Mouse (Mus musculus) MEL-GATA-1-ER (cell line): Measurements from ENCODE around the gene Hic2.
A peak's percentile ranks its signal among the peaks of the same experiment; 100 is the strongest.

ENCODE experiments used
- DNase-seq: peaks from one replicate; pipeline ENCODE4 v3.0.0-alpha.2; 2012; ENCODE audit warnings: low read depth; ENCODE audit errors: extremely low read depth

Gene Hic2

GRCm38 (mm10) chr16:17233702-17234498 lies 528 bp downstream of the Hic2 start:
- DNase-seq, result no peak

- no peak for DNase-seq
Observed at GRCm38 (mm10) chr16:17234499-17234895, 1.1 kb downstream of the Hic2 start.

- DNase-seq, result no peak
Observed at GRCm38 (mm10) chr16:17234916-17235665, 1.7 kb downstream of the Hic2 start.

- DNase-seq, result peak; percentile 67
Observed at GRCm38 (mm10) chr16:17237634-17238033, 4.3 kb downstream of the Hic2 start.

GRCm38 (mm10) chr16:17239409-17239808 lies 6.0 kb downstream of the Hic2 start:
- no peak for DNase-seq

GRCm38 (mm10) chr16:17243731-17244130 lies 10.4 kb downstream of the Hic2 start:
- DNase-seq, result no peak

- DNase-seq, result no peak
Observed at GRCm38 (mm10) chr16:17244996-17245395, 11.6 kb downstream of the Hic2 start.

- DNase-seq, result no peak
Observed at GRCm38 (mm10) chr16:17247727-17248126, 14.4 kb downstream of the Hic2 start.

GRCm38 (mm10) chr16:17249135-17249534 lies 15.8 kb downstream of the Hic2 start:
- DNase-seq, result peak; percentile 82

- no peak for DNase-seq
Observed at GRCm38 (mm10) chr16:17251539-17251938, 18.2 kb downstream of the Hic2 start.

- peak; percentile 95 for DNase-seq
Observed at GRCm38 (mm10) chr16:17252086-17252726, 18.8 kb downstream of the Hic2 start.

- no peak for DNase-seq
Observed at GRCm38 (mm10) chr16:17252841-17253240, 19.5 kb downstream of the Hic2 start.

- DNase-seq, result no peak
Observed at GRCm38 (mm10) chr16:17254005-17254597, 20.7 kb downstream of the Hic2 start.

GRCm38 (mm10) chr16:17255270-17255669 lies 21.9 kb downstream of the Hic2 start:
- DNase-seq, result no peak

GRCm38 (mm10) chr16:17257359-17257821 lies 24.0 kb downstream of the Hic2 start:
- no peak for DNase-seq

- DNase-seq, result no peak
Observed at GRCm38 (mm10) chr16:17258917-17259316, 25.5 kb downstream of the Hic2 start.

GRCm38 (mm10) chr16:17261341-17261740 lies 28.0 kb downstream of the Hic2 start:
- DNase-seq, result no peak

- no peak for DNase-seq
Observed at GRCm38 (mm10) chr16:17266113-17266512, 32.7 kb downstream of the Hic2 start.

- DNase-seq, result peak; percentile 63
Observed at GRCm38 (mm10) chr16:17267937-17268336, 34.6 kb downstream of the Hic2 start.

GRCm38 (mm10) chr16:17269872-17270271 lies 36.5 kb downstream of the Hic2 start:
- DNase-seq, result no peak

GRCm38 (mm10) chr16:17271124-17271523 lies 37.8 kb downstream of the Hic2 start:
- DNase-seq, result peak; percentile 62

- DNase-seq, result peak; percentile 50
Observed at GRCm38 (mm10) chr16:17271856-17272255, 38.5 kb downstream of the Hic2 start.
